Mouse (Mus musculus) myocyte (in vitro differentiated cells): Measurements from ENCODE around the gene Selenow.

ENCODE experiments used
- CEBPB ChIP-seq: IDR thresholded peaks from 2 replicates; pipeline ENCODE4 v1.6.1; 2011; ENCODE audit warnings: mild to moderate bottlenecking, moderate library complexity; ENCODE audit not compliant: poor library complexity, insufficient read depth, severe bottlenecking
- MYOD1 ChIP-seq, 3 experiments: IDR thresholded peaks; one replicate each; pipeline ENCODE4 v1.6.1; 2011; ENCODE audit warnings: control low read depth in 2 of 3, low read depth in 2 of 3, mild to moderate bottlenecking in 2 of 3, moderate library complexity in 1 of 3; ENCODE audit not compliant: insufficient read length in 2 of 3, control insufficient read depth in 1 of 3
- POLR2A ChIP-seq: IDR thresholded peaks from one replicate; pipeline ENCODE4 v1.6.1; 2011; ENCODE audit warnings: low read depth, mild to moderate bottlenecking, control low read depth, moderate library complexity; ENCODE audit not compliant: insufficient read length
- REST ChIP-seq: IDR thresholded peaks from one replicate; pipeline ENCODE4 v1.6.1; 2011; ENCODE audit warnings: mild to moderate bottlenecking, control low read depth, moderate library complexity; ENCODE audit not compliant: insufficient read depth, insufficient read length
- USF1 ChIP-seq: IDR thresholded peaks from one replicate; pipeline ENCODE4 v1.6.1; 2011; ENCODE audit warnings: low read depth, mild to moderate bottlenecking, control low read depth, moderate library complexity

DNA sequence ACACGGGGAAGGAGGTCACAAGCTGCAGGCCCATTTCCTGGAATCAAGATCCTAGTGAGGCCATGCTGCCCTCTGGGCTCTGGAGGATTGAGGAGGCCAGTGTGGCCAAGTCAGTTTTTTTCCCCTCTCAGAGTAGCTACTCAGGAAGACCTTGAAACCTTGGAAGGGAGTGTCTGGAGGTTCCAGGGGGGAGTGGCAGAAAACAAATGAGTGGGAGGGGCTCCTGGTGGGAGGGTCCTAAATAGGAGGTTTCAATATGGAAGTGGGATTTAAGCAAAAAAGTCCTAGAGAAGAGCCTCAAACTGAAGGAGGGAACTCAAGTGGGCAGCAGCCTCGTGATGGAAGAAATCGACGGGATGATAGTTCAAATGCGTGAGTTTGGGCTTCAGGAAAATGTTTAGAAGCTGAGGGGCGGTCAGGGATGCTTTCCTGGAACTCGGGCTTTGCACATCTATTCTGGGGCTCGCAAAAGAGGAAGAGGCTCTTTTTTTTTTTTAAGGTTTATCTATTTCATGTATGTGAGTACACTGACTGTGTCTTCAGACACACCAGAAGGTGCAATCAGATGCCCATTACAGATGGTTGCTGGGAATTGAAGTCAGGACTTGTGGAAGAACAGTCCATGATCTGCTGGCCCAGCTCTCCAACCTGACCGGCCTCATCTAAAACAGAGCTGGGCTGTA, 20.7 kb downstream of the Selenow start:
- TF ChIP-seq CEBPB (no peak), USF1 (no peak), REST (no peak), POLR2A (no peak), MYOD1 (IDR thresholded peaks at IDR 0.05; ENCODE audit: control insufficient read depth in 1 of 3, insufficient read length in 2 of 3, low read depth in 2 of 3) (no peak)
